In the genomic region with DNA sequence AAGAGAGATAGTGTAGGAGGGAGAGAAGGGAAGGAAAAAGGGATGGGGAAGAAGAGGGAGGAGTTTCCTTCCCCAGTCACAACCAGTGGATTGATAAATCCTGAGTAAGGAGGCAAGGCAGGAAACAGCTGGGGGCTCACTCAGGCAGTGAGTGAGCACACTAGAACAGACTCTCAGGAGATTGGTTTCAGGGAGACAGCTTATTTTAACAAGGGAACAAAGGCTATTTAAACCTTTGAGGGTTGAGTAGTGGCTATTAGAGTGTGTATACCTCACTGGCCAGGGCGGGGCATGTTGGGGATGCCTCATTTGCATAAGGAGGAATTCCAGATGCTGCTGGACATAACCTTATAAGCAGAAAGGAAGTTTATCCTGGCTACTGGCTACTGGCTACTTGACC, we compare ENCODE assay signal across 26 mouse cellular contexts. TPM values are rescaled to one million over a fixed set of nuclear protein-coding genes. Genes with fewer than 3 reads are reported as not detected.
DNase-seq lines count a peak whose midpoint lies in the region; ATAC-seq and TF ChIP-seq lines count a peak whose summit lies in the region.
"Had no signal": no experiment of that assay in that cellular context is flagged by ENCODE, and none has a peak within 500 bp of the region (broad histone marks: within the 10 kb centered on the region; RNA-seq: fewer than 3 reads in every experiment).

No protein-coding gene starts in this region.

- no peak overlapping the region for H3K4me3 ChIP-seq in embryonic facial prominence, embryonic 13.5 days
- no peak overlapping the region for H3K4me3 ChIP-seq in embryonic facial prominence, embryonic 10.5 days
- no peak overlapping the region for H3K4me3 ChIP-seq in heart, embryonic 15.5 days
- no peak overlapping the region for H3K4me3 ChIP-seq in heart, embryonic 11.5 days (ENCODE audit: low read depth, low read length)
- no peak overlapping the region for H3K4me3 ChIP-seq in kidney, embryonic 16.5 days (ENCODE audit: low read length)
- H3K4me3 ChIP-seq in lung, postnatal 0 days (ENCODE audit: low read depth, low read length): no peak overlapping the region
- H3K4me3 ChIP-seq: erythroblast, embryonic 14.5 days; neural tube, embryonic 15.5 days; stomach, embryonic 15.5 days had no signal

- no peak for TF ChIP-seq EP300 in lung, postnatal 0 days (IDR thresholded peaks at IDR 0.05)

- 80% methylated on average over 1 of the region's 1 CpGs for WGBS in embryonic facial prominence, embryonic 13.5 days
- 85% methylated on average over 1 of the region's 1 CpGs for whole genome bisulfite sequencing in embryonic facial prominence, embryonic 10.5 days
- 95% methylated on average over 1 of the region's 1 CpGs for WGBS in heart, embryonic 15.5 days
- WGBS in heart, embryonic 11.5 days (ENCODE audit: insufficient replicate concordance): 83% methylated on average over 1 of the region's 1 CpGs
- WGBS in kidney, embryonic 16.5 days: 89% methylated on average over 1 of the region's 1 CpGs
- 79% methylated on average over 1 of the region's 1 CpGs for WGBS in lung, postnatal 0 days

- no peaks in the 10 kb centered on the region for H3K27me3 ChIP-seq in embryonic facial prominence, embryonic 13.5 days
- H3K27me3 ChIP-seq in embryonic facial prominence, embryonic 10.5 days (replicated peaks; ENCODE audit: low read depth, poor library complexity, severe bottlenecking): no peaks in the 10 kb centered on the region
- no peaks in the 10 kb centered on the region for H3K27me3 ChIP-seq in heart, embryonic 15.5 days
- no peaks in the 10 kb centered on the region for H3K27me3 ChIP-seq in heart, embryonic 11.5 days (ENCODE audit: control insufficient read depth, insufficient read depth, low read length)
- no peaks in the 10 kb centered on the region for H3K27me3 ChIP-seq in kidney, embryonic 16.5 days (ENCODE audit: insufficient read depth, low read length)
- no peaks in the 10 kb centered on the region for H3K27me3 ChIP-seq in lung, postnatal 0 days (replicated peaks; ENCODE audit: insufficient read depth, low read length)
- H3K27me3 ChIP-seq: CH12.LX; neural tube, embryonic 15.5 days; stomach, embryonic 15.5 days had no signal

- TF ChIP-seq CTCF in lung, postnatal 0 days (IDR thresholded peaks at IDR 0.05): no peak

- H3K4me1 ChIP-seq in embryonic facial prominence, embryonic 13.5 days: peaks cover 18% of the 10 kb centered on the region
- H3K4me1 ChIP-seq in embryonic facial prominence, embryonic 10.5 days: no peaks in the 10 kb centered on the region
- peaks cover 12% of the 10 kb centered on the region for H3K4me1 ChIP-seq in heart, embryonic 15.5 days (replicated peaks)
- H3K4me1 ChIP-seq in heart, embryonic 11.5 days (ENCODE audit: control insufficient read depth, insufficient read depth, low read length): 0 out of 2 replicates have a peak, but pooled peaks cover 3% of the 10 kb centered on the region
- peaks cover 12% of the 10 kb centered on the region for H3K4me1 ChIP-seq in kidney, embryonic 16.5 days (ENCODE audit: insufficient read depth, low read length)
- no peaks in the 10 kb centered on the region; the same call in 1 of the 2 replicates for H3K4me1 ChIP-seq in lung, postnatal 0 days (ENCODE audit: insufficient read depth, low read depth, low read length)
- H3K4me1 ChIP-seq: neural tube, embryonic 15.5 days; stomach, embryonic 15.5 days had no signal

- no peak for ATAC-seq in embryonic facial prominence, embryonic 13.5 days (ENCODE audit: insufficient number of reproducible peaks, insufficient read depth, low FRiP score, low TSS enrichment, low read depth)
- ATAC-seq in heart, embryonic 15.5 days (replicated peaks; ENCODE audit: insufficient number of reproducible peaks, insufficient read depth, low FRiP score, low read depth): 0 out of 2 replicates have a peak, but pooled peaks have one; percentile 27
- no peak for ATAC-seq in heart, embryonic 11.5 days (replicated peaks; ENCODE audit: insufficient number of reproducible peaks, low FRiP score, low TSS enrichment)
- ATAC-seq in kidney, embryonic 16.5 days (ENCODE audit: low FRiP score, low TSS enrichment): peak; percentile 76
- peak; percentile 62 for ATAC-seq in lung, postnatal 0 days
- ATAC-seq: activated CD4-positive, CD25-positive, alpha-beta regulatory T cell, adult 4 months; forebrain, embryonic 16.5 days; hindbrain, embryonic 16.5 days had no signal

- 0 out of 2 replicates have a peak overlapping the region, but pooled peaks have one; percentile 9 for H3K27ac ChIP-seq in embryonic facial prominence, embryonic 13.5 days
- no peak overlapping the region; the same call in 1 of the 2 replicates for H3K27ac ChIP-seq in embryonic facial prominence, embryonic 10.5 days (replicated peaks)
- peak overlapping the region; percentile 42 for H3K27ac ChIP-seq in heart, embryonic 15.5 days
- H3K27ac ChIP-seq in heart, embryonic 11.5 days (ENCODE audit: low read depth, low read length): no peak overlapping the region
- peak overlapping the region; percentile 48 for H3K27ac ChIP-seq in kidney, embryonic 16.5 days (ENCODE audit: low read length)
- H3K27ac ChIP-seq in lung, postnatal 0 days (ENCODE audit: low read length): peak overlapping the region; percentile 14; the same call in 1 of the 2 replicates
- H3K27ac ChIP-seq: liver, embryonic 14.5 days; neural tube, embryonic 15.5 days; stomach, embryonic 15.5 days had no signal

- H3K36me3 ChIP-seq in embryonic facial prominence, embryonic 13.5 days: peaks cover 7% of the 10 kb centered on the region
- H3K36me3 ChIP-seq in embryonic facial prominence, embryonic 10.5 days (replicated peaks): no peaks in the 10 kb centered on the region
- H3K36me3 ChIP-seq in heart, embryonic 15.5 days: peaks cover 3% of the 10 kb centered on the region; the same call in 1 of the 2 replicates
- no peaks in the 10 kb centered on the region for H3K36me3 ChIP-seq in heart, embryonic 11.5 days (ENCODE audit: control insufficient read depth, insufficient read depth, low read length)
- H3K36me3 ChIP-seq in kidney, embryonic 16.5 days (ENCODE audit: insufficient read depth, low read length): no peaks in the 10 kb centered on the region; the same call in 1 of the 2 replicates
- no peaks in the 10 kb centered on the region for H3K36me3 ChIP-seq in lung, postnatal 0 days (ENCODE audit: insufficient read depth, low read length)
- H3K36me3 ChIP-seq: neural tube, embryonic 15.5 days; stomach, embryonic 15.5 days had no signal

- H3K9me3 ChIP-seq in embryonic facial prominence, embryonic 13.5 days: no peaks in the 10 kb centered on the region
- H3K9me3 ChIP-seq in embryonic facial prominence, embryonic 10.5 days: no peaks in the 10 kb centered on the region
- no peaks in the 10 kb centered on the region for H3K9me3 ChIP-seq in heart, embryonic 15.5 days (replicated peaks)
- no peaks in the 10 kb centered on the region for H3K9me3 ChIP-seq in heart, embryonic 11.5 days (replicated peaks; ENCODE audit: control insufficient read depth, low read length)
- no peaks in the 10 kb centered on the region for H3K9me3 ChIP-seq in kidney, embryonic 16.5 days (ENCODE audit: low read length)
- H3K9me3 ChIP-seq in lung, postnatal 0 days (ENCODE audit: low read length): no peaks in the 10 kb centered on the region
- H3K9me3 ChIP-seq: neural tube, embryonic 15.5 days; stomach, embryonic 15.5 days had no signal

- DNase-seq in embryonic facial prominence, embryonic 10.5 days (ENCODE audit: low spot score): no peak
- DNase-seq in kidney, adult 18-20 months: no peak
- peak; percentile 14 for DNase-seq in lung, postnatal 0 days (ENCODE audit: low spot score)
- no peak for DNase-seq in lung, adult 18-20 months
- DNase-seq: adrenal gland, adult 2 months; adrenal gland, postnatal 36 days; cerebellum, adult 8-10 months; cerebellum, postnatal 25 days; kidney, adult 8-10 months; liver; lung, embryonic 14.5 days; midbrain, embryonic 14.5 days; retina, postnatal 1 day; right cerebral cortex, postnatal 14 days had no signal

- no peak overlapping the region for H3K4me2 ChIP-seq in embryonic facial prominence, embryonic 13.5 days
- H3K4me2 ChIP-seq in heart, embryonic 15.5 days: no peak overlapping the region
- no peak overlapping the region for H3K4me2 ChIP-seq in heart, embryonic 11.5 days
- no peak overlapping the region for H3K4me2 ChIP-seq in kidney, embryonic 16.5 days (replicated peaks; ENCODE audit: low read depth, low read length)
- H3K4me2 ChIP-seq in lung, postnatal 0 days (replicated peaks; ENCODE audit: low read depth, low read length): no peak overlapping the region
- H3K4me2 ChIP-seq: lung, embryonic 14.5 days; neural tube, embryonic 15.5 days; stomach, embryonic 15.5 days had no signal

- H3K9ac ChIP-seq in embryonic facial prominence, embryonic 13.5 days: no peak overlapping the region
- H3K9ac ChIP-seq in heart, embryonic 15.5 days: no peak overlapping the region
- H3K9ac ChIP-seq in heart, embryonic 11.5 days (ENCODE audit: low read depth, low read length): no peak overlapping the region
- H3K9ac ChIP-seq in kidney, embryonic 16.5 days (replicated peaks; ENCODE audit: low read length): no peak overlapping the region
- no peak overlapping the region for H3K9ac ChIP-seq in lung, postnatal 0 days (replicated peaks; ENCODE audit: low read depth)
- H3K9ac ChIP-seq: liver, embryonic 14.5 days; lung, embryonic 14.5 days; neural tube, embryonic 15.5 days; stomach, embryonic 15.5 days had no signal

RNA-seq across cellular contexts. Expression of a gene that starts 27.5 kb away (rescaled TPM):
- 72.6 and 87.7 TPM in 2 replicates for polyA plus RNA-seq in embryonic facial prominence, embryonic 13.5 days (2015; fragmentation: Nextera tagmentation; extraction: Ambion mirVana)
- polyA plus RNA-seq in embryonic facial prominence, embryonic 10.5 days (2016; fragmentation: Nextera tagmentation; extraction: Ambion mirVana): 19.9 and 25.3 TPM in 2 replicates
- 111 and 117 TPM in 2 replicates for polyA plus RNA-seq in heart, embryonic 15.5 days (2015; fragmentation: Nextera tagmentation; extraction: Ambion mirVana)
- polyA plus RNA-seq in heart, embryonic 11.5 days (2014; fragmentation: Nextera tagmentation; extraction: Ambion mirVana): 91.8 and 120 TPM in 2 replicates
- polyA plus RNA-seq in kidney, embryonic 16.5 days (2015; fragmentation: Nextera tagmentation; extraction: Ambion mirVana): 72.3 and 78.7 TPM in 2 replicates
- 72.0 and 73.6 TPM in 2 replicates for polyA plus RNA-seq in lung, postnatal 0 days (2015; fragmentation: Nextera tagmentation; extraction: Ambion mirVana)
- polyA plus RNA-seq: erythroblast, embryonic 14.5 days had no signal

Comparison
In these comparisons a context has a peak if more than half of its experiments do, and no peak if none do; other contexts are left out.
1. ATAC-seq: peak in heart, embryonic 15.5 days (single experiment), kidney, embryonic 16.5 days (single experiment) and lung, postnatal 0 days (single experiment); none in embryonic facial prominence, embryonic 13.5 days (single experiment) and heart, embryonic 11.5 days (single experiment).
2. H3K27ac ChIP-seq: peak in embryonic facial prominence, embryonic 13.5 days (single experiment), heart, embryonic 15.5 days (single experiment), kidney, embryonic 16.5 days (single experiment) and lung, postnatal 0 days (single experiment); none in embryonic facial prominence, embryonic 10.5 days (single experiment) and heart, embryonic 11.5 days (single experiment).